Mouse (Mus musculus) spleen, adult 2 months (tissue): ENCODE results near the gene Slc25a12. TPM values are rescaled to one million over a fixed set of nuclear protein-coding genes. Genes with fewer than 3 reads are reported as not detected.
"Not testable (repeated sequence)": the region's sequence is repeated elsewhere in the genome, so short reads cannot be mapped to it uniquely, and the experiment has no call there.

ENCODE experiments used
- DNase-seq, 2 experiments: peaks; one replicate each; pipeline versions ENCODE4 v3.0.0 to v3.0.0-alpha.2; 2012 to 2021; ENCODE audit warnings: low spot score in 2 of 2, low read depth in 1 of 2
- H3K27ac ChIP-seq: fragments of 200-500 bp; 2 replicates; pipeline ENCODE4 v1.5.1; 2012; ENCODE audit warnings: low read length, inconsistent platforms; ENCODE audit not compliant: insufficient read depth
- H3K27me3 ChIP-seq: fragments of 200-500 bp; 2 replicates; pipeline ENCODE4 v1.6.1; 2012; ENCODE audit warnings: mild to moderate bottlenecking, moderate library complexity, low read length, inconsistent platforms; ENCODE audit not compliant: control insufficient read depth, insufficient read depth
- H3K36me3 ChIP-seq: fragments of 200-500 bp; 2 replicates; pipeline ENCODE4 v1.6.1; 2012; ENCODE audit warnings: mild to moderate bottlenecking, low read length, inconsistent platforms; ENCODE audit not compliant: control insufficient read depth, insufficient read depth
- H3K4me1 ChIP-seq: fragments of 200-500 bp; 2 replicates; pipeline ENCODE4 v1.6.1; 2011; ENCODE audit warnings: inconsistent platforms; ENCODE audit not compliant: control insufficient read depth, insufficient read depth, insufficient read length
- H3K4me3 ChIP-seq: fragments of 200-500 bp; 2 replicates; pipeline ENCODE4 v1.5.1; 2011; ENCODE audit warnings: mild to moderate bottlenecking, inconsistent platforms; ENCODE audit not compliant: insufficient read depth, insufficient read length; ENCODE audit errors: extremely low read depth
- CTCF ChIP-seq: fragments of 200-500 bp; IDR thresholded peaks from 2 replicates; pipeline ENCODE4 v1.5.1; 2011; ENCODE audit warnings: mild to moderate bottlenecking, inconsistent platforms; ENCODE audit not compliant: insufficient read depth, insufficient read length, insufficient replicate concordance; ENCODE audit errors: extremely low read depth
- POLR2A ChIP-seq: fragments of 200-500 bp; IDR thresholded peaks from 2 replicates; pipeline ENCODE4 v1.6.1; 2011; ENCODE audit warnings: low read depth, low read length, inconsistent platforms
- WGBS: fragments of 180-500 bp; shearing (Covaris S2); methylation state at CpG from one replicate; pipeline ENCODE4 v1.1.7; 2018; 5-methylcytosine and 5-hydroxymethylcytosine counted together
- polyA plus RNA-seq: library from polyadenylated mRNA; depleted of rRNA; stranded (reverse); fragments of >200 nt; gene quantifications from 2 replicates; pipeline ENCODE4 v1.2.3, GENCODE M21; 2012

Slc25a12 gene
- polyA plus RNA-seq, 1 experiment = 18.5 TPM

GRCm38 (mm10) chr2:71381962-71382361, 14.4 kb upstream of the Slc25a12 start:
- TF ChIP-seq CTCF (no peak), POLR2A (no peak)
- no peak overlapping the region for H3K4me3 ChIP-seq
- H3K4me1 ChIP-seq = peaks cover 3% of the 10 kb centered on the region; the same call in 1 of the 2 replicates
- no peaks in the 10 kb centered on the region for H3K27me3 ChIP-seq
- no peak overlapping the region for H3K27ac ChIP-seq
- no peaks in the 10 kb centered on the region for H3K36me3 ChIP-seq
- 70% methylated on average over 4 of the region's 4 CpGs for WGBS
- DNase-seq = no peak

- H3K4me3 ChIP-seq = no peak overlapping the region
- WGBS = 29% methylated on average over 5 of the region's 5 CpGs
- H3K36me3 ChIP-seq = no peaks in the 10 kb centered on the region
- H3K27ac ChIP-seq = peak overlapping the region; percentile 50; the same call in 1 of the 2 replicates
- TF ChIP-seq POLR2A (no peak), CTCF (no peak)
- peaks cover 3% of the 10 kb centered on the region; the same call in 1 of the 2 replicates for H3K4me1 ChIP-seq
- H3K27me3 ChIP-seq = no peaks in the 10 kb centered on the region
- DNase-seq = no peak
Measured at GRCm38 (mm10) chr2:71377426-71377825, 9.9 kb upstream of the Slc25a12 start.

- H3K4me1 ChIP-seq = peaks cover 3% of the 10 kb centered on the region; the same call in 1 of the 2 replicates
- no peak for TF ChIP-seq POLR2A
- no peak for TF ChIP-seq CTCF
- H3K27ac ChIP-seq = no peak overlapping the region
- no peaks in the 10 kb centered on the region for H3K27me3 ChIP-seq
- no peak for DNase-seq
- no peak overlapping the region for H3K4me3 ChIP-seq
- H3K36me3 ChIP-seq = no peaks in the 10 kb centered on the region
- 70% methylated on average over 11 of the region's 11 CpGs for WGBS
Measured at GRCm38 (mm10) chr2:71376433-71376906, 8.9 kb upstream of the Slc25a12 start.

GRCm38 (mm10) chr2:71374275-71375155, 7.0 kb upstream of the Slc25a12 start:
- Histone ChIP-seq H3K27me3 (no peaks in the 10 kb centered on the region), H3K4me3 (no peak overlapping the region), H3K36me3 (no peaks in the 10 kb centered on the region), H3K4me1 (peaks cover 3% of the 10 kb centered on the region; the same call in 1 of the 2 replicates), H3K27ac (no peak overlapping the region)
- DNase-seq = no peak
- WGBS = 64% methylated on average over 8 of the region's 8 CpGs
- TF ChIP-seq CTCF (no peak), POLR2A (no peak)

- WGBS = 96% methylated on average over 4 of the region's 4 CpGs
- not testable (repeated sequence) for H3K27me3 ChIP-seq, H3K4me1 ChIP-seq, H3K4me3 ChIP-seq, H3K36me3 ChIP-seq, DNase-seq, H3K27ac ChIP-seq
Measured at GRCm38 (mm10) chr2:71372261-71372660, 4.7 kb upstream of the Slc25a12 start.

GRCm38 (mm10) chr2:71371790-71372189, 4.2 kb upstream of the Slc25a12 start:
- Histone ChIP-seq H3K27ac (no peak overlapping the region), H3K4me1 (no peaks in the 10 kb centered on the region; the same call in 1 of the 2 replicates), H3K4me3 (no peak overlapping the region), H3K27me3 (no peaks in the 10 kb centered on the region), H3K36me3 (no peaks in the 10 kb centered on the region)
- TF ChIP-seq CTCF (no peak), POLR2A (no peak)
- WGBS = 90% methylated on average over 5 of the region's 5 CpGs
- DNase-seq = no peak

GRCm38 (mm10) chr2:71368086-71368485, 537 bp upstream of the Slc25a12 start:
- WGBS = 22% methylated on average over 8 of the region's 8 CpGs
- Histone ChIP-seq H3K27me3 (no peaks in the 10 kb centered on the region), H3K36me3 (no peaks in the 10 kb centered on the region; the same call in 1 of the 2 replicates), H3K4me1 (no peaks in the 10 kb centered on the region), H3K4me3 (peak overlapping the region; percentile 45), H3K27ac (no peak overlapping the region)
- no peak for DNase-seq
- TF ChIP-seq CTCF (no peak), POLR2A (no peak)
